Mouse (Mus musculus): ENCODE measurements around the gene Pmel.
"Not testable (repeated sequence)": the region's sequence is repeated elsewhere in the genome, so short reads cannot be mapped to it uniquely, and the experiment has no call there.

GRCm38 (mm10) chr10:128711318-128711717 lies 7.3 kb downstream of the Pmel start:
- TF ChIP-seq EP300, CTCF (IDR thresholded peaks at IDR 0.05; ENCODE audit: low read depth): not testable (repeated sequence)
